Mouse (Mus musculus) CH12.LX (cell line): ENCODE data around the gene Ncoa7. TPM values are rescaled to one million over a fixed set of nuclear protein-coding genes. Genes with fewer than 3 reads are reported as not detected.
A peak's percentile ranks its signal among the peaks of the same experiment; 100 is the strongest.

ENCODE experiments used
- DNase-seq: peaks from one replicate; pipeline ENCODE4 v3.0.0-alpha.2; 2013; ENCODE audit errors: extremely low read depth
- H3K27ac ChIP-seq: 2 replicates; pipeline ENCODE4 v1.5.1; 2012; ENCODE audit warnings: low read depth, mild to moderate bottlenecking, control low read depth, moderate library complexity; ENCODE audit not compliant: insufficient read depth
- H3K27me3 ChIP-seq: replicated peaks from 2 replicates; pipeline ENCODE3; 2012; ENCODE audit warnings: inconsistent platforms
- H3K36me3 ChIP-seq, 2 experiments: replicated peaks in 1 of 2; 2 replicates each; pipeline versions ENCODE3 to v1.6.1; 2012; ENCODE audit warnings: inconsistent platforms in 1 of 2, low read length in 1 of 2, mild to moderate bottlenecking in 1 of 2, mixed read lengths in 1 of 2, moderate library complexity in 1 of 2; ENCODE audit not compliant: control insufficient read depth in 1 of 2, insufficient read depth in 1 of 2
- H3K4me1 ChIP-seq, 2 experiments: 2 replicates each; pipeline ENCODE4 v1.6.1; 2012; ENCODE audit warnings: inconsistent platforms in 1 of 2, moderate library complexity in 1 of 2; ENCODE audit not compliant: insufficient read depth in 2 of 2, control insufficient read depth in 1 of 2
- H3K4me2 ChIP-seq: 2 replicates; pipeline ENCODE4 v1.6.1; 2012; ENCODE audit warnings: low read depth, mild to moderate bottlenecking, control low read depth; ENCODE audit not compliant: poor library complexity, insufficient read depth, severe bottlenecking
- H3K4me3 ChIP-seq, 3 experiments: fragments of 150-350 bp in 1 of 3; sonication (generic) in 1 of 3; replicated peaks in 1 of 3; 2 replicates each; pipeline versions ENCODE3 to v1.5.1; 2011 to 2012; ENCODE audit warnings: low read depth in 2 of 3, low read length in 2 of 3, mild to moderate bottlenecking in 2 of 3, moderate library complexity in 2 of 3, control low read depth in 1 of 3, improper control_type of control experiment in 1 of 3, inconsistent platforms in 1 of 3, mixed read lengths in 1 of 3; ENCODE audit not compliant: poor library complexity in 1 of 3
- H3K79me2 ChIP-seq: replicated peaks from 2 replicates; pipeline ENCODE4 v1.6.1; 2012; ENCODE audit warnings: mild to moderate bottlenecking, moderate library complexity; ENCODE audit not compliant: control insufficient read depth, poor library complexity, insufficient read depth, severe bottlenecking; ENCODE audit errors: extremely low read depth
- H3K9ac ChIP-seq: 2 replicates; pipeline ENCODE4 v1.6.1; 2012; ENCODE audit warnings: low read depth, mild to moderate bottlenecking, control low read depth, moderate library complexity; ENCODE audit not compliant: insufficient read depth
- H3K9me3 ChIP-seq: replicated peaks from 2 replicates; pipeline ENCODE3; 2012; ENCODE audit warnings: low read length, inconsistent platforms, mixed read lengths
- CHD1 ChIP-seq: IDR thresholded peaks from 2 replicates; pipeline ENCODE4 v1.6.1; 2012; ENCODE audit warnings: low read depth, low read length, improper control_type of control experiment, inconsistent platforms
- CHD2 ChIP-seq: IDR thresholded peaks from 2 replicates; pipeline ENCODE4 v1.6.1; 2011; ENCODE audit warnings: low read length, improper control_type of control experiment
- CTCF ChIP-seq, 2 experiments: IDR thresholded peaks in 1 of 2; conservative IDR thresholded peaks in 1 of 2; 2 replicates each; pipeline ENCODE4 v1.5.1; 2011 to 2012; ENCODE audit warnings: low read depth in 2 of 2, low read length in 2 of 2, improper control_type of control experiment in 1 of 2, inconsistent platforms in 1 of 2, mild to moderate bottlenecking in 1 of 2, moderate library complexity in 1 of 2
- E2F4 ChIP-seq: IDR thresholded peaks from 2 replicates; pipeline ENCODE4 v1.6.1; 2011; ENCODE audit warnings: low read depth, low read length, improper control_type of control experiment; ENCODE audit not compliant: insufficient replicate concordance
- EP300 ChIP-seq: IDR thresholded peaks from 2 replicates; pipeline ENCODE4 v1.6.1; 2011; ENCODE audit warnings: low read length, improper control_type of control experiment
- ETS1 ChIP-seq: conservative IDR thresholded peaks from 2 replicates; pipeline ENCODE4 v1.6.1; 2012; ENCODE audit warnings: low read depth, mild to moderate bottlenecking, inconsistent platforms, low read length, improper control_type of control experiment, moderate library complexity
- GABPA ChIP-seq: IDR thresholded peaks from 2 replicates; pipeline ENCODE4 v1.6.1; 2012; ENCODE audit warnings: low read depth, low read length, improper control_type of control experiment, inconsistent platforms; ENCODE audit not compliant: insufficient replicate concordance
- HCFC1 ChIP-seq: IDR thresholded peaks from 2 replicates; pipeline ENCODE4 v1.6.1; 2012; ENCODE audit warnings: low read depth, mild to moderate bottlenecking, inconsistent platforms, low read length, improper control_type of control experiment
- IRF4 ChIP-seq: IDR thresholded peaks from 2 replicates; pipeline ENCODE4 v1.6.1; 2014; ENCODE audit warnings: low read depth, mild to moderate bottlenecking, inconsistent platforms, low read length, improper control_type of control experiment
- JUND ChIP-seq: conservative IDR thresholded peaks from 2 replicates; pipeline ENCODE4 v1.6.1; 2011; ENCODE audit warnings: low read depth, low read length, improper control_type of control experiment
- KAT2A ChIP-seq: IDR thresholded peaks from 2 replicates; pipeline ENCODE4 v1.6.1; 2012; ENCODE audit warnings: low read length, improper control_type of control experiment, inconsistent platforms; ENCODE audit not compliant: insufficient replicate concordance
- MAFK ChIP-seq: IDR thresholded peaks from 2 replicates; pipeline ENCODE4 v1.6.1; 2011; ENCODE audit warnings: low read length, improper control_type of control experiment; ENCODE audit not compliant: insufficient replicate concordance
- MAX ChIP-seq: IDR thresholded peaks from 2 replicates; pipeline ENCODE4 v1.6.1; 2011; ENCODE audit warnings: low read length, improper control_type of control experiment
- MAZ ChIP-seq: IDR thresholded peaks from 2 replicates; pipeline ENCODE4 v1.6.1; 2012; ENCODE audit warnings: low read depth, mild to moderate bottlenecking, inconsistent platforms, low read length, improper control_type of control experiment, moderate library complexity
- MXI1 ChIP-seq: IDR thresholded peaks from 2 replicates; pipeline ENCODE4 v1.6.1; 2011; ENCODE audit warnings: mild to moderate bottlenecking, low read depth, low read length, improper control_type of control experiment
- MYC ChIP-seq: IDR thresholded peaks from 2 replicates; pipeline ENCODE4 v1.6.1; 2011; ENCODE audit warnings: low read depth, mild to moderate bottlenecking, improper control_type of control experiment, low read length
- NRF1 ChIP-seq: IDR thresholded peaks from 2 replicates; pipeline ENCODE4 v1.6.1; 2014; ENCODE audit warnings: low read depth, mild to moderate bottlenecking, inconsistent platforms, low read length, improper control_type of control experiment, moderate library complexity
- PAX5 ChIP-seq: IDR thresholded peaks from 2 replicates; pipeline ENCODE4 v1.6.1; 2012; ENCODE audit warnings: low read length, inconsistent platforms, mixed read lengths
- RAD21 ChIP-seq: IDR thresholded peaks from 2 replicates; pipeline ENCODE4 v1.6.1; 2011; ENCODE audit warnings: low read depth, mild to moderate bottlenecking, low read length, improper control_type of control experiment, moderate library complexity
- RCOR1 ChIP-seq: conservative IDR thresholded peaks from 2 replicates; pipeline ENCODE4 v1.6.1; 2012; ENCODE audit warnings: low read depth, mild to moderate bottlenecking, inconsistent platforms, low read length, improper control_type of control experiment
- SIN3A ChIP-seq: IDR thresholded peaks from 2 replicates; pipeline ENCODE4 v1.6.1; 2012; ENCODE audit warnings: low read length, improper control_type of control experiment, inconsistent platforms
- SMC3 ChIP-seq: IDR thresholded peaks from 2 replicates; pipeline ENCODE4 v1.6.1; 2011; ENCODE audit warnings: low read depth, low read length, improper control_type of control experiment
- TBP ChIP-seq: conservative IDR thresholded peaks from 2 replicates; pipeline ENCODE4 v1.6.1; 2011; ENCODE audit warnings: low read depth, low read length, improper control_type of control experiment
- TCF12 ChIP-seq: IDR thresholded peaks from 2 replicates; pipeline ENCODE4 v1.6.1; 2014; ENCODE audit warnings: low read depth, mild to moderate bottlenecking, inconsistent platforms, low read length, improper control_type of control experiment
- USF1 ChIP-seq: IDR thresholded peaks from 2 replicates; pipeline ENCODE4 v1.6.1; 2014; ENCODE audit warnings: low read depth, mild to moderate bottlenecking, inconsistent platforms, low read length, improper control_type of control experiment
- ZMIZ1 ChIP-seq: IDR thresholded peaks from 2 replicates; pipeline ENCODE4 v1.6.1; 2012; ENCODE audit warnings: low read depth, mild to moderate bottlenecking, inconsistent platforms, low read length, improper control_type of control experiment
- ZNF384 ChIP-seq: IDR thresholded peaks from 2 replicates; pipeline ENCODE4 v1.6.1; 2012; ENCODE audit warnings: low read depth, low read length, improper control_type of control experiment, inconsistent platforms
- dilution Hi-C: fragments of 300-500 bp; cut with MboI; formaldehyde crosslinking; loops from 2 replicates; pipeline ENCODE4 v1.14.3; 2020; ENCODE audit warnings: low sequenced_read_pairs; ENCODE audit not compliant: extremely low pct_unique_long_range_greater_than_20kb, extremely low pct_ligation_motif_present
- in situ Hi-C: fragments of 300-500 bp; cut with MboI; formaldehyde crosslinking; loops from 3 replicates; pipeline ENCODE4 v1.14.3; 2019; ENCODE audit warnings: low sequenced_read_pairs, low pct_ligation_motif_present, low pct_unique_long_range_greater_than_20kb, mixed read lengths
- polyA plus RNA-seq: library from polyadenylated mRNA; unstranded; fragments of >175 nt; gene quantifications from 2 replicates; pipeline ENCODE4 v1.2.1, GENCODE M21; 2012; ENCODE audit warnings: low read depth; ENCODE audit not compliant: insufficient read length
- total RNA-seq, 2 experiments: library from RNA; depleted of rRNA; stranded (reverse); fragments of 300-350 nt in 1 of 2; fragments of >200 nt in 1 of 2; gene quantifications; 2 replicates each; pipeline ENCODE4 v1.2.3; 2012 to 2014

The Ncoa7 gene
- total and polyA plus RNA-seq, 3 experiments, result 4.7 to 9.2 (median 7.0) TPM

GRCm38 (mm10) chr10:30843438-30844190 is 40.5 kb upstream of the Ncoa7 start:
- Histone ChIP-seq H3K27me3 (peaks cover 2% of the 10 kb centered on the region), H3K9me3 (no peaks in the 10 kb centered on the region), H3K4me2 (0 out of 2 replicates have a peak overlapping the region, but pooled peaks have one; percentile 26), H3K79me2 (no peaks in the 10 kb centered on the region), H3K36me3 (no peaks in the 10 kb centered on the region), H3K4me1 (peaks cover 0 to 6% of the 10 kb centered on the region in 2 experiments; a peak in 2 of 4 replicates), H3K4me3 (peak overlapping the region in 1 of 3 experiments; percentile 43), H3K9ac (no peak overlapping the region), H3K27ac (no peak overlapping the region)
- no peak for DNase-seq
- in situ Hi-C loops (no loop called here), dilution Hi-C loops (no loop called here)
- TF ChIP-seq CHD1 (no peak), TBP (no peak), SMC3 (no peak), IRF4 (no peak), ETS1 (no peak), RAD21 (no peak), RCOR1 (no peak), KAT2A (no peak), E2F4 (no peak), CHD2 (no peak), USF1 (no peak), PAX5 (no peak)

GRCm38 (mm10) chr10:30842643-30843437 is 39.7 kb upstream of the Ncoa7 start, which contains the start of gene Hey2:
Gene Hey2, minus strand, starts transcription at chr10:30842801.
- dilution Hi-C loops (no loop called here), in situ Hi-C loops (no loop called here)
- H3K36me3 ChIP-seq, result no peaks in the 10 kb centered on the region
- H3K27me3 ChIP-seq, result peaks cover 2% of the 10 kb centered on the region
- H3K9ac ChIP-seq, result no peak within 1 kb of the TSS
- no peak within 1 kb of the TSS for H3K27ac ChIP-seq
- H3K4me1 ChIP-seq, result peaks cover 0 to 6% of the 10 kb centered on the region in 2 experiments; a peak in 2 of 4 replicates
- peak; percentile 94 for DNase-seq
- no peaks in the 10 kb centered on the region for H3K79me2 ChIP-seq
- H3K4me2 ChIP-seq, result peak within 1 kb of the TSS; percentile 75
- H3K4me3 ChIP-seq, result peak within 1 kb of the TSS in 2 of 3 experiments; percentile 41 to 47
- H3K9me3 ChIP-seq, result no peaks in the 10 kb centered on the region
- TF ChIP-seq MYC, result no peak
- no peak for TF ChIP-seq EP300
- TF ChIP-seq ETS1, result no peak
- TF ChIP-seq MAX, result peak; percentile 84
- no peak for TF ChIP-seq SMC3
- no peak for TF ChIP-seq PAX5
- no peak for TF ChIP-seq E2F4
- TF ChIP-seq USF1, result no peak
- peak; percentile 85; the same call in 1 of the 2 replicates for TF ChIP-seq MAZ
- TF ChIP-seq IRF4, result no peak
- no peak for TF ChIP-seq RAD21
- no peak for TF ChIP-seq MAFK
- TF ChIP-seq CHD2, result peak; percentile 59; the same call in 1 of the 2 replicates
- TF ChIP-seq MXI1, result no peak; the same call in 1 of the 2 replicates
- no peak; the same call in 1 of the 2 replicates for TF ChIP-seq TCF12
- TF ChIP-seq GABPA, result no peak
- TF ChIP-seq JUND, result no peak
- TF ChIP-seq SIN3A, result no peak
- TF ChIP-seq ZMIZ1, result no peak
- TF ChIP-seq CHD1, result no peak
- no peak for TF ChIP-seq CTCF (conservative IDR thresholded peaks at IDR 0.05 in 1 of 2, IDR thresholded peaks at IDR 0.05 in 1 of 2; ENCODE audit: low read depth in 2 of 2, low read length in 2 of 2)
- TF ChIP-seq KAT2A, result no peak
- peak; percentile 85 for TF ChIP-seq NRF1
- no peak for TF ChIP-seq HCFC1
- peak; percentile 68 for TF ChIP-seq ZNF384
